Mouse (Mus musculus) Patski (cell line): Measurements from ENCODE around the gene Usp38. TPM values are rescaled to one million over a fixed set of nuclear protein-coding genes. Genes with fewer than 3 reads are reported as not detected.

Experiments used
- ATAC-seq: fragments of 100-300 bp; one replicate; pipeline ENCODE4 v1.8.0; 2021
- CTCF ChIA-PET: fragments of 350-600 bp; sonication (Branson Sonifier 250); formaldehyde crosslinking; loops from one replicate; lab custom pipeline; 2022; ENCODE audit warnings: inconsistent platforms; lab: Charles Lee
- POLR2A ChIA-PET: fragments of 350-600 bp; sonication (Branson Sonifier 250); formaldehyde crosslinking; loops from one replicate; lab custom pipeline; 2022; ENCODE audit warnings: antibody characterized with exemption, inconsistent platforms; lab: Charles Lee
- DNase-seq: peaks from one replicate; pipeline ENCODE4 v3.0.0-alpha.2; 2011; ENCODE audit warnings: low read depth, low spot score
- H3K27me3 ChIP-seq: fragments of 371-371 bp; one replicate; pipeline ENCODE4 v1.5.1; 2021
- CTCF ChIP-seq: fragments of 100-300 bp; IDR thresholded peaks from one replicate; pipeline ENCODE4 v1.5.1; 2021
- in situ Hi-C: fragments of 300-500 bp; cut with MboI; formaldehyde crosslinking; loops from 3 replicates; pipeline ENCODE4 v1.11.1; 2018; ENCODE audit warnings: low pct_unique_long_range_greater_than_20kb, mixed read lengths
- polyA plus RNA-seq: library from polyadenylated mRNA; unstranded; gene quantifications from one replicate; pipeline ENCODE4 v1.2.3, GENCODE M21; 2021

The Usp38 gene
- polyA plus RNA-seq, 1 experiment from 2014 or later, result 20.9 TPM

- DNase-seq (no peak), ATAC-seq (no peak)
- in situ Hi-C loops, result no loop called here
- POLR2A ChIA-PET, result no interaction called here
- TF ChIP-seq CTCF, result no peak
- CTCF ChIA-PET, result no interaction called here
- no peaks in the 10 kb centered on the region for H3K27me3 ChIP-seq
These were observed 9.6 kb downstream of the Usp38 start for GRCm38 (mm10) chr8:81005114-81005513.

- DNase-seq (no peak), ATAC-seq (no peak)
- POLR2A ChIA-PET, result interaction anchor here (0.7 kb wide), 1 partner anchor 17 kb away, joined by 3 read pairs; no protein-coding TSS in a partner anchor
- TF ChIP-seq CTCF, result peak; percentile 22
- CTCF ChIA-PET, result interaction anchor here (0.7 to 2.9 kb wide), 13 partner anchors 10 to 243 kb away, joined by 3 to 18 read pairs (median 4); no protein-coding TSS in a partner anchor
- H3K27me3 ChIP-seq, result no peaks in the 10 kb centered on the region
- in situ Hi-C loops, result loop anchor here (5.0 to 25.0 kb wide), 3 partner anchors 249 to 1284 kb away; partner anchors contain the start of genes Abce1, Anapc10 and Gypa
These were observed 18.1 kb downstream of the Usp38 start for GRCm38 (mm10) chr8:80996632-80997031.

- ChIA-PET POLR2A (no interaction called here), CTCF (interaction anchor here (0.9 to 1.7 kb wide), 5 partner anchors 9 to 242 kb away, joined by 3 to 7 read pairs (median 4); no protein-coding TSS in a partner anchor)
- TF ChIP-seq CTCF, result peak; percentile 66
- DNase-seq (no peak), ATAC-seq (peak; percentile 69)
- no peaks in the 10 kb centered on the region for H3K27me3 ChIP-seq
- in situ Hi-C loops, result loop anchor here (10.0 to 25.0 kb wide), 2 partner anchors 497 to 1280 kb away; partner anchors contain the start of genes Abce1, Anapc10 and Gypa
These were observed 22.8 kb downstream of the Usp38 start for GRCm38 (mm10) chr8:80991937-80992336.

DNA sequence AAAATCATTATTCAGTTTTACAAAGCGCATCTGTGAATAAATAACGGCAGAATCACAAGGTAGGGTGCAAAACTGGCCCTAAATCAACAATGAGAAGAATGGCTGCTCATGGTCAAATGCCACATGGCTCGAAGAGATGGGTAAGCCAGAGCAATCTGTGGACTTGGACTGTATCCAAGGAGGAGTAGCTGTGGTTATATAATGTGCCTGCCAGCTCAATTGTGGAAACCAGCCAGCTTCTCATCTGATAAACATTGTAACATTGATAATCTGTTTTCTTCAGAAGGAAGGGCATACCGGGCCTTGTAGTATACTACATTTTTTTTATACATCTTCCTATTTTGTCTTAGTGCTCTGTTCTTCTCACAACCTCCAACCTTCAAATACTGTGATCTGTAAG lies 31.9 kb downstream of the Usp38 start:
- no peak for DNase-seq
- no peak for ATAC-seq
- in situ Hi-C loops, result loop anchor here (25.0 kb wide), 1 partner anchor 1271 kb away; the partner anchor contains the start of genes Abce1 and Anapc10
- ChIA-PET CTCF (interaction anchor here (1.4 kb wide), 1 partner anchor 9 kb away, joined by 5 read pairs; no protein-coding TSS in a partner anchor), POLR2A (no interaction called here)
- no peaks in the 10 kb centered on the region for H3K27me3 ChIP-seq
- no peak for TF ChIP-seq CTCF

- no peak for DNase-seq
- no peaks in the 10 kb centered on the region for H3K27me3 ChIP-seq
- ATAC-seq, result no peak
- in situ Hi-C loops, result loop anchor here (25.0 kb wide), 1 partner anchor 1269 kb away; the partner anchor contains the start of genes Abce1 and Anapc10
- TF ChIP-seq CTCF, result no peak
- CTCF ChIA-PET, result interaction anchor here (1.1 kb wide), 1 partner anchor 10 kb away, joined by 3 read pairs; no protein-coding TSS in a partner anchor
- POLR2A ChIA-PET, result no interaction called here
These were observed 33.0 kb downstream of the Usp38 start for GRCm38 (mm10) chr8:80981696-80982095.

- ATAC-seq (no peak), DNase-seq (no peak)
- POLR2A ChIA-PET, result no interaction called here
- CTCF ChIA-PET, result interaction anchor here (1.7 kb wide), 1 partner anchor 71 kb away, joined by 4 read pairs; no protein-coding TSS in a partner anchor
- H3K27me3 ChIP-seq, result no peaks in the 10 kb centered on the region
- in situ Hi-C loops, result loop anchor here (25.0 kb wide), 1 partner anchor 1268 kb away; the partner anchor contains the start of genes Abce1 and Anapc10
- no peak for TF ChIP-seq CTCF
These were observed 34.7 kb downstream of the Usp38 start for GRCm38 (mm10) chr8:80980063-80980462.

- DNase-seq (no peak), ATAC-seq (no peak)
- POLR2A ChIA-PET, result no interaction called here
- no peaks in the 10 kb centered on the region for H3K27me3 ChIP-seq
- in situ Hi-C loops, result loop anchor here (25.0 kb wide), 1 partner anchor 1265 kb away; the partner anchor contains the start of genes Abce1 and Anapc10
- no peak for TF ChIP-seq CTCF
- CTCF ChIA-PET, result no interaction called here
These were observed 37.5 kb downstream of the Usp38 start for GRCm38 (mm10) chr8:80977231-80977630.

GRCm38 (mm10) chr8:80971150-80971549 lies 43.6 kb downstream of the Usp38 start:
- in situ Hi-C loops, result no loop called here
- ChIA-PET POLR2A (no interaction called here), CTCF (no interaction called here)
- no peaks in the 10 kb centered on the region for H3K27me3 ChIP-seq
- no peak for ATAC-seq
- no peak for DNase-seq
- no peak for TF ChIP-seq CTCF

- ChIA-PET POLR2A (no interaction called here), CTCF (no interaction called here)
- ATAC-seq (no peak), DNase-seq (no peak)
- no peaks in the 10 kb centered on the region for H3K27me3 ChIP-seq
- TF ChIP-seq CTCF, result no peak
- in situ Hi-C loops, result no loop called here
These were observed 44.6 kb downstream of the Usp38 start for GRCm38 (mm10) chr8:80970000-80970685.

DNA sequence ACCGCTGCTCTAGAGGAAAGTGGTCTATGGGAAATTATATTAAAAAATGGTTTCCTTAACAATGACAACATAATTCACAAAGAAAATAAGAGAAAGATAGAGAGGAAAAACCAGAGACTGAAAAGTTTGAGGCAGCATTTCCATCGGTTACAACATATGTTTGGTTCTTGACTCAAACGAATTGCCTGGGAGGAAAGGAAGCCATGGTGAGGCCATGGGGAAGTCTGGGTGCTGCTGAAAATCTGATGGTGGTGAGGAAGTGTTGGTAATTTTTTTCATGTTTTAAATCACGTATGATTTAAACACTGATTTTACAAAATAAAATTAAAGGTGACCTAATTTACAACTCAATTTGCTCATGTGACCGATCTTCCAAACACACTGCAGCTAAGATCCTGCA lies 45.3 kb downstream of the Usp38 start:
- POLR2A ChIA-PET, result no interaction called here
- TF ChIP-seq CTCF, result no peak
- ATAC-seq, result no peak
- in situ Hi-C loops, result no loop called here
- no peaks in the 10 kb centered on the region for H3K27me3 ChIP-seq
- CTCF ChIA-PET, result no interaction called here
- DNase-seq, result no peak

DNA sequence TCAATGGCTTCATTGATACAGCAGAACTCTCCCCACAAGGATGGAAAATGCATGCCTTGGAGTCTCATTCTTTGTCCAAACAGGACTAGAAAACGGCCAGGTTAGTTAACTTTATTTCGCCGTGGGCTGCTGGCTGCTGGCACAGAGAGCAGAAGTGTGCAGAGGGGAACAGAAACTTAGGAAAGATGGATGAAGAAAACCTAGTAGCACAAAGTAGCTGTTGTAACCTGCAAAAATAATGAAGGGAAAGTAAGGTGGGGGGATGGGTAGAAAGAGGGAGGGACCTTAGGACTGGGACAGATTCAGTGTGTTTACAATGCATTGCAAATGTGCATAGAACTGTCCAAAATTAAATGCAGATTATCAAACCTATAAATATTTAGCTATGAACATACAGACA lies 51.6 kb downstream of the Usp38 start:
- in situ Hi-C loops, result no loop called here
- DNase-seq (no peak), ATAC-seq (no peak)
- H3K27me3 ChIP-seq, result no peaks in the 10 kb centered on the region
- POLR2A ChIA-PET, result no interaction called here
- TF ChIP-seq CTCF, result no peak
- CTCF ChIA-PET, result interaction anchor here (1.4 to 1.7 kb wide), 2 partner anchors 10 to 12 kb away, joined by 5 read pairs; no protein-coding TSS in a partner anchor
